Mouse (Mus musculus) lung, embryonic 14.5 days (tissue): Measurements from ENCODE around the gene Tulp2. TPM values are rescaled to one million over a fixed set of nuclear protein-coding genes. Genes with fewer than 3 reads are reported as not detected.

Source experiments
- ATAC-seq: fragments of 200-750 bp; cut with Nextera tagmentation; 2 replicates; pipeline ENCODE4 v1.8.0; 2017; ENCODE audit warnings: mild to moderate bottlenecking, moderate TSS enrichment, moderate library complexity; ENCODE audit not compliant: insufficient read depth
- DNase-seq: peaks from one replicate; pipeline ENCODE4 v3.0.0-alpha.2; 2015
- H3K27ac ChIP-seq: fragments of 300-500 bp; sonication (generic); 2 replicates; pipeline ENCODE4 v1.5.1; 2014; ENCODE audit warnings: low read depth, mild to moderate bottlenecking, moderate library complexity
- H3K27me3 ChIP-seq: fragments of 300-500 bp; sonication (generic); 2 replicates; pipeline ENCODE4 v1.6.1; 2014; ENCODE audit warnings: low read length, control low read depth; ENCODE audit not compliant: insufficient read depth
- H3K36me3 ChIP-seq: fragments of 300-500 bp; sonication (generic); 2 replicates; pipeline ENCODE4 v1.6.1; 2014; ENCODE audit warnings: control low read depth; ENCODE audit not compliant: insufficient read depth
- H3K4me1 ChIP-seq: fragments of 300-500 bp; sonication (generic); 2 replicates; pipeline ENCODE4 v1.6.1; 2014; ENCODE audit warnings: antibody characterized with exemption, control low read depth; ENCODE audit not compliant: insufficient read depth
- H3K4me2 ChIP-seq: fragments of 300-500 bp; sonication (generic); 2 replicates; pipeline ENCODE4 v1.6.1; 2014; ENCODE audit warnings: mild to moderate bottlenecking
- H3K4me3 ChIP-seq: fragments of 300-500 bp; sonication (generic); 2 replicates; pipeline ENCODE4 v1.5.1; 2014; ENCODE audit warnings: low read depth, low read length
- H3K9ac ChIP-seq: fragments of 300-500 bp; sonication (generic); 2 replicates; pipeline ENCODE4 v1.6.1; 2014
- H3K9me3 ChIP-seq: fragments of 300-500 bp; sonication (generic); 2 replicates; pipeline ENCODE4 v1.6.1; 2016; ENCODE audit warnings: low read depth, low read length, control low read depth
- CTCF ChIP-seq: IDR thresholded peaks from 2 replicates; pipeline ENCODE4 v1.5.1; 2016; ENCODE audit warnings: antibody characterized with exemption, low read depth
- WGBS: fragments of 180-500 bp; shearing (Covaris S2); extraction: QIAGEN DNeasy Blood & Tissue Kit; methylation state at CpG from one replicate; pipeline ENCODE4 v1.1.7; 2014; 5-methylcytosine and 5-hydroxymethylcytosine counted together
- polyA plus RNA-seq: library from polyadenylated mRNA; unstranded; fragments of >200 nt; fragmentation: Nextera tagmentation; extraction: Ambion mirVana; gene quantifications from 2 replicates; pipeline ENCODE4 v1.2.1, GENCODE M21; 2014

The Tulp2 gene
- polyA plus RNA-seq, 1 experiment from 2014 or later: 0.86 TPM

DNA sequence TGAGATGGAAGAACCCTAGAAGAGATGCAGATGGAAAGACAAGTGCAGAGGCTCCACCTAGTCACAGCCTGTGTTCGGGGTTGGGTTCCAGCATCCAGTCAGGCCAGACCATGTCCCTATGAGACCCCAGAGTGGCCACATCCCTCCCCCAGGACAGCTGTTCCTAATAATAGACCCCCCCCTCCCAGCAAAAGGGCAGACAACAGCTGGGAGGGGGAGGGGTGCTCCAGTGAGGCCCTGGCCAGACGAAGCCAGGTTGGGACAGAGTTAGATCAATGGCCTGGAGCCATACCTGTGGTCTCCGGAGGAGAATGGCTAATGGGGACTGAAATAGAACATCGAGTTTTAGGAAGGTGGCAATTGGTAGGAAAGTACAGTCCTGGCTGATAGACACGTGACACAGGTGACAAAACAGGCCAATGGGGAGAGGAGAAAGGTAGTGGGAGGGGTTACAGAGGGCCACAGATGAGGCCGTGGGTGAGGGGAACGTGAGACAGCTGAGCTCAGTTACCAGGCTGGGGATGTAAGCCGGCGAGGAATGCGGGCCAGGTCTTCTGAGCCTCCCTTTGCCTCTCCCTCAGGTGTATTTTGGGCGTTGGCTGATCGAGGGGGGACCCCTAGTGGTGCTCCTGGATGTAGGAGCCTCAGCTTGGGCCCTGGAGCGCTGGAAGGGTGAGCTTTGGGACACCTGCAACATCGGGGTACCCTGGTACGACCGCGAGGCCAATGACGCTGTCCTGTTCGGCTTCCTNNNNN is 44.0 kb upstream of the Tulp2 start, which contains the start of gene Ruvbl2:
TSS of gene Ruvbl2 (minus strand) at position 576 of the 756 bp plus-strand sequence.
- Histone ChIP-seq H3K4me2 (peak within 1 kb of the TSS; percentile 21; the same call in 1 of the 2 replicates), H3K27ac (no peak within 1 kb of the TSS), H3K9ac (peak within 1 kb of the TSS; percentile 30; the same call in 1 of the 2 replicates), H3K9me3 (no peaks in the 10 kb centered on the region), H3K4me3 (no peak within 1 kb of the TSS; the same call in 1 of the 2 replicates), H3K36me3 (peaks cover 26% of the 10 kb centered on the region; the same call in 1 of the 2 replicates), H3K27me3 (no peaks in the 10 kb centered on the region), H3K4me1 (peaks cover 18% of the 10 kb centered on the region)
- DNase-seq (peak; percentile 59), ATAC-seq (no peak)
- 19% methylated on average over 19 of the region's 19 CpGs for WGBS
- TF ChIP-seq CTCF: peak; percentile 61

DNA sequence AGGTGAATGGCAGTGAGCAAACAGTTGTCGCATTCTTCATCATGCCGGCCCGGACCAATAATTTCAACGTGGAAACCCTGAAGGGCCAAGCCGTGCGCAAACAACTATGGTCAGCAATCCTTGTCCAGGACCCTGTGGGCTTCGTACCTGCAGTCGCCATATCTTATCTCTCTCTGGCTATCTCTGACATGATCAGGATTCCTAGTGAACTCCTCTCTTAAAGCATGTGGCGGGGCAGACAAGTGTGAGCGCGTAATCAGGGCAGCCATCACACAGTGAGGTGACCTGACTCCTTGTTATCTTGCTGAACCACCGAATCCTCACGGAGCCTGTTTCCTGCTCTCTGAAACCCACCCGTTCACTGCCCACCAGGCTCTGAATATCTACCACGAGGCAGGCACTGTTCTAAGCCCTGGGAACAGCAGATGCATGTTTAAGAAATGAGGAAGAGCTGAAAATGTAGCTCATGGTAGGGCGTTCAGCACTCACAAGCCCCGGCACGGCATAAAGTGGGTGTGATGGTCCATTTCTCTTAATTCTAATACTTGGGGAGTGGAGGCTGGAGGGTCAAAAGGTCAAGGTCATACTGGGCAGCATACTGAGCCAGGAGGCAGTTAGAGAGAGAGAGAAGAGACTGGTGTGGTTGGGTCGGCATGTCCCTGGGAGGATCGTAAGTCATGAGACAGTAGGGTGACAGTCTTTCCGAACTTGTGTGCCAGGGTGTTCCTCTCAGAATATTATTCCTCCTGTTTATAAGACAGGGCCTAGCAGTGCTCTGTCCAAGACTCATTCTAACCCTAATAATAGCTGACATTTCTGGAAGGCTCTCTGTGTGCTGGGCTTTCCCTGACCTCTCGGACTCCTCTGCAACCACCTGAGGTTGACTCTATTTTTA is 37.9 kb upstream of the Tulp2 start:
- no peaks in the 10 kb centered on the region for H3K4me1 ChIP-seq
- no peak overlapping the region for H3K4me3 ChIP-seq
- ATAC-seq: no peak
- WGBS: 71% methylated on average over 22 of the region's 22 CpGs
- no peak for TF ChIP-seq CTCF
- no peak overlapping the region for H3K27ac ChIP-seq
- no peaks in the 10 kb centered on the region for H3K27me3 ChIP-seq
- H3K9ac ChIP-seq: no peak overlapping the region; the same call in 1 of the 2 replicates
- no peak overlapping the region for H3K4me2 ChIP-seq
- peaks cover 68% of the 10 kb centered on the region for H3K36me3 ChIP-seq
- H3K9me3 ChIP-seq: no peaks in the 10 kb centered on the region
- no peak for DNase-seq

DNA sequence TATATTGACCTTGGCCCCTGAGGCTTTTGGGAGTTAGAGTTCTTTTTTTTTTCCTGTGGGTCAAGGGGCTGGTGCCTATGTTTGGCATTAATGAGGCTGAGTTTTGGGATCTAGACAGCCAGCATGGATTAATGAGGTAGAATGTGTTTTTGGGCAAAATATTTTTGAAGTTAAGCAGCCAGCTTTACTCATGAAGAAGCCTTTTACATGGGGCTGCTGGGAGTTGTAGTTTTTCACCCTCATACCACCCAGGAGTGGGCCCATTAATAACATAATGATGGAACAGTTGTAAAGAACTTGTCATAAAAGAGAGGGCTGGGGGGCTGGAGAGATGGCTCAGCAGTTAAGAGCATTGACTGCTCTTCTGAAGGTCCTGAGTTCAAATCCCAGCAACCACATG is 35.1 kb upstream of the Tulp2 start:
- H3K9me3 ChIP-seq: no peaks in the 10 kb centered on the region
- no peak for TF ChIP-seq CTCF
- no peak overlapping the region for H3K4me3 ChIP-seq
- no peak overlapping the region for H3K27ac ChIP-seq
- DNase-seq (no peak), ATAC-seq (no peak)
- peaks cover 65% of the 10 kb centered on the region for H3K36me3 ChIP-seq
- H3K27me3 ChIP-seq: no peaks in the 10 kb centered on the region
- H3K9ac ChIP-seq: no peak overlapping the region
- no peaks in the 10 kb centered on the region for H3K4me1 ChIP-seq
- no peak overlapping the region for H3K4me2 ChIP-seq

DNA sequence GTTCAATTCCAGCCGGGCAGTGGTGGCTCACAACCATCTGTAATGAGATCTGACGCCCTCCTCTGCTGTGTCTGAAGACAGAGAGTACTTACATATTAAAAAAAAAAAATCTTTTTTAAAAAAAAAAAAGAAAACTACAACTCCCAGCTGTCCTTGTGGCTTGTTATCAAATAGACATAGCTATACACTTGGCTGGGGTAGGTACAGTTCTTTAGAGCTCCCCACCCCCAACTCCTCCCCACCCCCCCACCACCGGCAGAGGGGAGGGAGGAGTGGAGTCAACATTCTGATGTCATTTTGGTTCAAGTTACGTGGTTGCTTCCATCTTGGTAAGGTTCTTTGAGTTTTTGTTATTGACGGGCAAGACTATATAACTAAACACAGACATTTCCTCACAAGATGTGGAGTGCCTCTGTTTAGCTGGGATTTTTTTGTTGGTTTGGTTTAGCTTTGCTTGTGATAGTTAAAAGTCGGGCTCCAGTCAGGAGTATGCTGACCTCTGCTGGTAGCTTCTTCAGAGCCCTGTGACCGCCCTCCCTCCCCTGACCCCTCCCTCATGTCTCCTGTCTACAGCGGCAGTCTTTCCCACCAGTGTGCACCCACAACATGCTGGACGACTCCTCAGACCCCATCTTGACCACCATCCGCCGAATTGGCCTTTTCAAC is 34.2 kb upstream of the Tulp2 start:
- no peak overlapping the region for H3K4me2 ChIP-seq
- no peaks in the 10 kb centered on the region for H3K9me3 ChIP-seq
- peaks cover 67% of the 10 kb centered on the region for H3K36me3 ChIP-seq
- peak; percentile 39; the same call in 1 of the 2 replicates for TF ChIP-seq CTCF
- H3K27me3 ChIP-seq: no peaks in the 10 kb centered on the region
- H3K27ac ChIP-seq: no peak overlapping the region
- ATAC-seq (0 out of 2 replicates have a peak, but pooled peaks have one; percentile 36), DNase-seq (peak; percentile 72)
- no peaks in the 10 kb centered on the region for H3K4me1 ChIP-seq
- WGBS: 30% methylated on average over 11 of the region's 11 CpGs
- H3K4me3 ChIP-seq: no peak overlapping the region
- H3K9ac ChIP-seq: no peak overlapping the region

DNA sequence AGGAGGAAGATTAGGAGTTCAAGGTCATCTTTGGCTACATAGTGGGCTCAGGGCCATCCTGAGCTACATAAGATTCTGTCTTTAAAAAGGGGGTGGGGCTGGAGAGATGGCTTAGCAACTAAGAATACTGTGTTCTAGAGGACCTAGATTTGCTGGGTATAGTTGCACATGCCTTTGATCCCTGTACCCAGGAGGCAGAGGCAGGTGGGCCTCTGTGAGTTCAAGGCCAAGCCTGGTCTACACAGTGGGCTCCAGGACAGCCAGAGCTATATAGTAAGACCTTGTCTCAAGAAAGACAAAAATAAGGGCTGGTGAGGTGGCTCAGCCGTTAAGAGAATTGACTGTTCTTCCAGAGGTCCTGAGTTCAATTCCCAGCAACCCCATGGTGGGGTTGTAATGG is 31.7 kb upstream of the Tulp2 start:
- Histone ChIP-seq H3K4me2 (no peak overlapping the region), H3K9ac (no peak overlapping the region), H3K36me3 (peaks cover 64% of the 10 kb centered on the region), H3K9me3 (no peaks in the 10 kb centered on the region), H3K4me3 (no peak overlapping the region), H3K27me3 (no peaks in the 10 kb centered on the region), H3K4me1 (no peaks in the 10 kb centered on the region), H3K27ac (no peak overlapping the region)
- DNase-seq: no peak
- no peak for ATAC-seq
- no peak for TF ChIP-seq CTCF
- 90% methylated on average over 1 of the region's 1 CpGs for WGBS

DNA sequence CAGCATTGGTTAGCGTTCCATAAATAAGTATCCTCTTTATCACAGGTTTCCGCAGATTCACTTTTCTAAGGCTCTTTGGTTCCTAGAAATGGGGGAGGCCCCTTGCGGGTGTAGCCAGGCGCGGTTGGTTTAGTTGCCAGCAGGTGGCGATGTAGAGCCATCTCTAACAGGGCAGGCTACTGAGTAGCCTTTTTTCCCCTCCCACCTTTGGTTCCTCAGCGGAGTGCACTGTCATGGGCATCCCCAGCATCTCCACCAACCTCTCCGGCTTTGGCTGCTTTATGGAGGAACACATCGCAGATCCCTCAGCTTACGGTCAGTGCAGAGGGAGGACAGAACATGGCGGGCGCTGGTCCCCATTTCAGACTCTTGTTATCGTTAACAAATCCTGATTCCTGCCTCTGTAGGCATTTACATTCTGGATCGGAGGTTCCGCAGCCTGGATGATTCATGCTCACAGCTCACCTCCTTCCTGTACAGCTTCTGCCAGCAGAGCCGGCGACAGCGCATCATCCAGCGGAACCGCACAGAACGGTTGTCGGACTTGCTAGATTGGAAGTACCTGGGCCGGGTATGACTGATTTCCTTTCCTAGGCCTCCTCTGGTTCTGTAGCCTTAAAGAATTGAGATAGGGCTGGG is 30.2 kb upstream of the Tulp2 start:
- Histone ChIP-seq H3K4me2 (no peak overlapping the region), H3K27me3 (no peaks in the 10 kb centered on the region), H3K27ac (no peak overlapping the region), H3K9ac (no peak overlapping the region), H3K4me1 (no peaks in the 10 kb centered on the region), H3K4me3 (no peak overlapping the region), H3K36me3 (peaks cover 65% of the 10 kb centered on the region), H3K9me3 (no peaks in the 10 kb centered on the region)
- 55% methylated on average over 23 of the region's 23 CpGs for WGBS
- peak; percentile 89 for TF ChIP-seq CTCF
- peak; percentile 75 for ATAC-seq
- DNase-seq: peak; percentile 93
